Mouse (Mus musculus): ENCODE data around the gene Esrp2. TPM values are rescaled to one million over a fixed set of nuclear protein-coding genes. Genes with fewer than 3 reads are reported as not detected.

Esrp2 gene
- total RNA-seq, 2 experiments from 2014 or later, result 0.26 TPM; not detected in 1

DNA sequence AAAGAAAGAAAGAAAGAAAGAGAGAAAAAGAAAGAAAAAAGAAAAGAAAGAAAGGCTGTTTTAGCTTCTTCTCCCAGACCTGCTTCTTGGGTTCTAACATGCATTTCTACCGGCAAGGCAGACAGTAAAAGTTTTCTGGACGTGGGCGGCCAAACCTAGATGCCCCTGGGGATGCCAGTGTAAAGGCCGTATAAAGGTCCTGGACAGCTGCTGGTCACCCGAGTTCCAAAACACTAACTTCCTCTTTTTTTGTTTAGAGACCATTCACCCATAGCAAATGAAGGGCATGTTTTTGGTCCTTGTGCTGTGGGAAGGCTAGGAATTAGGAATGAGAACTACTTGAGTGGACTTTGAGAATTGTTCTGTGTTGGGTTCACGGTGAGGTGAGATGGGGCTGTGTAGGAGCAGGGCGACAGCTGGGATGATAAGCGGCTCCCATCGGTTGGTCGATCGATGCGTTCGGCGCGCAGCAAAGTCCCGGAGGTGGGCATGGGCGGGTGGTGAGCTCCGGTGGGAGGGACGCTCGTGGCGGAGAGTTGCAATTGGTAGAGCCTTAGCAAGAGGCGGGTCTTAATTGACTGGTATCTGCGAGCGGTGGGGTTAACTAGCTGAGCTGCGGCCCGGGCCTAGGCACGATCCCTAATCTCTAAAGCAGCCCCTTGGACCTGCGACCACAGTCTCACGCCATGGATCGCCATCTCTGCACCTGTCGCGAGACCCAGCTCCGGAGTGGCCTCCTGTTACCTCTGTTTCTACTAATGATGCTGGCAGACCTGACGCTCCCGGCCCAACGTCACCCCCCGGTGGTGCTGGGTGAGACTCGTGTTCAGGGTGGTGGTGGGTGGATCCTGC lies 13.3 kb upstream of the Esrp2 start, which contains the start of gene Pla2g15:
TSS of gene Pla2g15 (plus strand) at position 599 of the 852 bp plus-strand sequence.
- peak; percentile 88 to 89 for DNase-seq

DNA sequence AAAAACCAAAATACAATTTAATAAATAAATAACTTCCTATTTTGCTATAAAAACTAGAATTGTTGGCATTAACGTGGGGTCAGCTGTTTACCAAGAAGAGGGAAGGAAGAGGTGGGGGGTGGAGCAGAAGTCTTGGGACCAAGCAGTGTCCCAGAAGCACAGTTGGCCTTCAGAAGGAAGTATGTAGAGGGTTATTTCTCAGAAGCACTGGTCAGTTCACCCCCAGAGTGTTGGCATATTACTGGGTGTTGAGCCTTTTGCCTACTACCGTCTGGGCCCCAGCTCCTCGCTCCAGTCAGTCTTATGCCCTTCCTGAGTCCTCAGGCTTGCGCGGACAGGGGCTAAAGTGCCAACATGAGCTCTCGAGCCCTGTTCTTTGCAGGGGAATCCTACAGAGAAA lies 12.3 kb upstream of the Esrp2 start:
- intact Hi-C loops (cut with DNase I), result loop anchor here (10.0 kb wide), 1 partner anchor 256 kb away; no protein-coding TSS in a partner anchor
- DNase-seq, result no peak

More for the DNA sequence above, 13.3 kb upstream of the Esrp2 start, which contains the start of gene Pla2g15:
- intact Hi-C loops (cut with DNase I), result loop anchor here (10.0 kb wide), 1 partner anchor 255 kb away; no protein-coding TSS in a partner anchor

DNA sequence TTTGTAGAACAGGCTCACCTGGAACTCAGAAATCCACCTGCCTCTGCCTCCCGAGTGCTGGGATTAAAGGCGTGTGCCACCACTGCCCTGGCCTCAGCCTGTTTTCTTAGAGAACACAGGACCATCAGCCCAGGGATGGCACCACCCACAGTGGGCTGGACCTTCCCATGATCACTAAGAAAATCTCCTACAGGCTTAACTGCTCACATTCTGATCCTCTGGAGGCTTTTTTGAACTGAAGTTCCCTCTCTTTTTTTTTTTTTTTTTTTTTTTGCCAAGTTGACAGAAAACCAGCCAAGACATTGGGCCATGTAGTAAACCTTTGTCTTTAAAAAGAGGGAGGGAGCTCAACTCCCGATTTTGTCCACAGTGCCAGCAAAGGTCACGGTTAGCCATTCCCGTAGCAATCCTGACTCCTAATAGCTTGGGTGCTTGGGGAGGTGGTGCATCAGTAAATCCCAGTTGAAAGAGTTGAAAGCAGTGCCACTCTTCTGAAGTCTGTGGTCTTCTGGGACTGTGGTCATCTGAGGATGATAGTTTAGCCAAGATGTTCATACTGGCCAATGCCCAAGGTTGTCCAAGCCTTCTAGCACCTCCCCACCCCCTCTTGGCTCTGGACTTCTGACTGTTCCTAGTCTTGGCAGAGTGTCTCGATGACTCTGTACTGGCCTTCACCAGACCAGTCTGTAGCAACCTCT lies 11.2 kb upstream of the Esrp2 start:
- intact Hi-C loops (cut with DNase I), result loop anchor here (10.0 kb wide), 1 partner anchor 257 kb away; no protein-coding TSS in a partner anchor
- peak; percentile 49 to 67 for DNase-seq

DNA sequence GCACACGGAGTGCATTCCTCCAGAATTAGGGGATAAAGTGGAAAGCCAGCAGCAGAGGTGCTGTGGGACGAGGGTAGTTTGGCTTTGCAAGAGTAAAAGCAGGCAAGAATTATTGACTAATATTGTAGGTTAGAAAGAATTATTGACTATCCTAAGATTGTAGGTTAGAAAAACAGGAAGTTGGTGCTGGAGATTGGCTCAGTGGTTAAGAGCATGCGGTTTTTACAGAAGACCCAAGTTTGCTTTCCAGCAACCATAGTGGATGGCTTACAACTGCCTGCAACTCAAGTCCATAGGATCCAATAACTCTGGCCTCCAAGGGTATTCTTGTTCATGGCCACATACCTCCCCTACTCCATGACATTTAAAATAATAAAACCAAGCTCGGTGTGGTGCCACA lies 9.2 kb upstream of the Esrp2 start:
- DNase-seq, result no peak
- intact Hi-C loops (cut with DNase I), result loop anchor here (10.0 kb wide), 1 partner anchor 259 kb away; no protein-coding TSS in a partner anchor

DNA sequence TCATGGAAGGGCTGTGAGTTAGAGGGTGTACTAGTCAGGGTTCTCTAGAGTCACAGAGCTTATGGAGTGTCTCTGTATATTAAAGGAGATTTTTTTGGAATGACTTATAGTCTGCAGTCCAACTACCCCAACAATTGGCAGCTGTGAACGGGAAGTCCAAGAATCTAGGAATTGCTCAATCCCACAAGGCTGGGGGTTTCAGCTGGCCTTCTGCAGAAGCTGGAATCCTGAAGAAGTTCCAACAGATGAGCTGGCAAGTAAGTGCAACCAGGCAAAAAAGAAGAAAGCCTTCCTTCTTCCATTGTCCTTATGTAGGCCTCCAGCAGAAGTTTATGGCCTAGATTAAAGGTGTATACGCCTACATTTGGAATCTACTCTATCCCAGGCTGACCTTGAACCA lies 8.6 kb upstream of the Esrp2 start:
- DNase-seq, result no peak
- intact Hi-C loops (cut with DNase I), result loop anchor here (10.0 kb wide), 1 partner anchor 259 kb away; no protein-coding TSS in a partner anchor

DNA sequence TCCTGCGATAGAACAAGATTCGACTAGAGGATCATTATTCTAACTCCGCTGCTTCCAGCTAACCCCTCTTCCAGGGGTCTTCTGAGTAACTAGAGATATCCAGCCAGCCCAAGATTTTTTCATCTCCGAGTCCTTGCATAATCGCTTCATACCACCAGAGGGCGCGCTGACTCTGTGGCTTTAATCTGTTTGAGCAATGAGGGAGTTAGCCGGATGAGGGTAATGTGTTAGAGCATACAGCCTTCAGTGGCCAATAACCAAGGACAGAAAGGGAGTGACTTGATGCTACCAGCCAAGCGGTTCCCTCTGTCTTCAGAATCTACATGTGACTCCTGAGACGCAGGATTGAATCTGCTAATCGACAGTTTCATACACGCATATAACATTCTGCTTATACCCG lies 4.0 kb upstream of the Esrp2 start:
- peak; percentile 74 to 78 for DNase-seq
- intact Hi-C loops (cut with DNase I), result loop anchor here (2.0 to 10.0 kb wide), 2 partner anchors 58 to 264 kb away; no protein-coding TSS in a partner anchor

DNA sequence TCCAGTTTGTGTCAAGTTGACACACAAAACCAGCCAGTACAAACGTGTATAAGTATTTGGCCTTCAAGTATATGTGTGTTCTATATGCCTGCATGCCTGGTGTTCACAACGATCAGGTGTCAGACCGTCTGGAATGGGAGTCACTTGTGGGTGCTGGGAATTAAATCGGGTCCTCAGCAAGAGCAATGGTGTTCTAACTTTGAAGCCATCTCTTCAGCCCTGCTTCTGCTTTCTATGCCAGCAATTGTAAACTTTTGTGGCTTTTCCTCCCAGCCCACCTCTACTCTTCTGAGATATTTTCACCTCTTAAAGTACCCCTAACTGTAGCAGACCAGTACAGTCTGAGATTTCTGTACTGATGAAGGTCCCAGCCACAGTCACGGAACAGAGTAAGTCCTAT lies 3.4 kb upstream of the Esrp2 start:
- intact Hi-C loops (cut with DNase I), result loop anchor here (2.0 to 10.0 kb wide), 2 partner anchors 59 to 265 kb away; no protein-coding TSS in a partner anchor
- DNase-seq, result no peak

DNA sequence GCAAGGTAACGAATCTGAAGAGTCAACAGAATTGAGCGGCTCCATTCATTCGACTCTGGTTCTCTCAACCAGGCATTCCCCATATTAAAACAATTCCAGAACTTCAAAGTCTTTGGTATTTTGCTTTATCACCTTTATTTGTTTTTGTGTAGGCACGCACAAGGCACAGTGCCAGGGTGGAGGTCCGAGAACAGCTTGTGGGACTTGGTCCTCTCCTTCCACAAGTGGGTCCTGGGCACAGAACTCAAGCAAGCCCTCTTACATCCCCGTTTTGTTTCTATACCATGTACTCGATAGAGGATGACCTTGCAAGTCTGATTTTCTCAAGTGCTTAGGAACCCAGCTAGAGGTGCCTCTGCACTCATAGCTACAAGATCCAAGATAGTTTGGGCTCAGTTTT lies 1.8 kb upstream of the Esrp2 start:
- DNase-seq, result no peak
- intact Hi-C loops (cut with DNase I), result no loop called here

DNA sequence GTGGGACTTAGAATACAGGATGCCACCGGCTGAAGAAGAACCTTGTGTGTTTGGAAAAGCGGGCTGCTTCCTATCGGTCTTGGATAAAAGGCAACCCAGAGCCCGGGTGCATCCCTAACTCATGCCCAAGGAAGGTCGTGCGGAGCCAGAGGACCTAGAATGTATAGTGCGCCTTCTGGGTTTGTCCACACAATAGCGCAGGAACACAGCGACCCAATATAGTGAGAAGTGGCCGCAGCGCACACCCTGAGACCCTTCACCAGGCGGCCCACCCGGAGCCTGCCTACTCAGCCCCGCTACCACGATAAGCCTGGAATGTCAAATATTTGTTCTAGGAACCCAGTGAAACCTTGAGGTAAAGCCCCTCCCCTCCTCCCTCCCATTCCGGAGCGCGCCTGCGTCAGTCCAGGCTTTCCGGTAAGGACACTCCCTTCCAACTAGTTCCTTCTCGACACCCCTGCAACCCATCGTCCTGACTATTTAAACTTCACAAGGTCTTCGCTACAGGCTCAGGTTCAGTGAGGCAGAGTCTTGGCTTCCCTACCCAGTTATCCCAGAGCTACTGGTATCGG lies 1.2 kb upstream of the Esrp2 start:
- intact Hi-C loops (cut with DNase I), result no loop called here
- DNase-seq, result peak in 1 of 2 experiments; percentile 45

DNA sequence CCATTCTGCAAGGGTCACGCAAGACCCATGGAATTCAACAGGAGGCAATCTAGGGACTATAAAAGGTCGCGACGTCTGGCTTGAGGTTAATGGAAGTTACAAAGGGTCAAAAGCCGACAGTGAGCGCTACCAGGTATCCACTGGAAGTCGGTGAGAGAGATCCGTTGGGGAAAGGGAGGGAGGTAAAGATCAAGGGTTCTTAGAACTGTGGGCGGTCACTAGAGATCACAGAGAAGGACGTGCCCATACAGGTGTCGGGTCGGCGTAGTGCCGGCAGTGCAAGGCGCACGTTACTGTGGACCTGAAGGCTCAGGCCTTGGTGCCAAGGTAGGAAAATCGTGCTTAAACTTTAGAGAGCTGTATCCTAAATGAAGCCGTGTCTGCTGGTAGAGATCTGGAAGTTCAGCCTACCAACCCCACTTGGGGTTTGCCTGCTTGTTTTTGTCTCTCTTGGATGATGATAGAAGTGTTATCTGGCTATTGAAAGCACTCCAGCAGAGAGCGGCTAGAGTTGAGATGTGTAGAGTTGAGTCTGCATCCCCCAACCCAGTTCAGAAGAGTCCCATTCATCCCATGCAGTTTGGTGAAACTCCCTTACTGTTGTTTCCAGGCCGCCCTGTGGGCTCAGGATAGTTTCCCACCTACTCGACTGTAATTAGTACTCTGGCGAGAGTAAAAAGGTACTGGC lies 588 bp upstream of the Esrp2 start:
- DNase-seq, result no peak
- intact Hi-C loops (cut with DNase I), result no loop called here

DNA sequence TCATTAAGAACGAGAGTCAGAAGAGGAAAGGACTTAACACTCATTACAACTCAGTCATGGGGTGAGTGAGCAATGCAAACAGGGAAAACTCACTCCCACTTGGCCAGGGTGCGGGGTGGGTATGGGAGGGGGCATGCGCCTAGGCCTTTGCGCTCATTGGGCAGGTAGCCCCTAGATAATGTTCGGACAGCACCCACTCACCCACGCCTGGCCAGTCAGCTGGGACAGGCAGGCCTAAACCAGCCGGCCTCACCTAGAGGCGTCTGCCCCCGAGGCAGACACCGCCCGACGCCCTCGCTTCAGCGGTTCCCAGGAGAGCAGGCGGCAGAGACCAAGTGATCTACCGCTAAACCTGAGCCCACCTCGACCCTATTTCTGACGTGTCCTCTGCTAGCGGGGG lies 1.1 kb downstream of the Esrp2 start:
- intact Hi-C loops (cut with DNase I), result no loop called here
- no peak for DNase-seq

DNA sequence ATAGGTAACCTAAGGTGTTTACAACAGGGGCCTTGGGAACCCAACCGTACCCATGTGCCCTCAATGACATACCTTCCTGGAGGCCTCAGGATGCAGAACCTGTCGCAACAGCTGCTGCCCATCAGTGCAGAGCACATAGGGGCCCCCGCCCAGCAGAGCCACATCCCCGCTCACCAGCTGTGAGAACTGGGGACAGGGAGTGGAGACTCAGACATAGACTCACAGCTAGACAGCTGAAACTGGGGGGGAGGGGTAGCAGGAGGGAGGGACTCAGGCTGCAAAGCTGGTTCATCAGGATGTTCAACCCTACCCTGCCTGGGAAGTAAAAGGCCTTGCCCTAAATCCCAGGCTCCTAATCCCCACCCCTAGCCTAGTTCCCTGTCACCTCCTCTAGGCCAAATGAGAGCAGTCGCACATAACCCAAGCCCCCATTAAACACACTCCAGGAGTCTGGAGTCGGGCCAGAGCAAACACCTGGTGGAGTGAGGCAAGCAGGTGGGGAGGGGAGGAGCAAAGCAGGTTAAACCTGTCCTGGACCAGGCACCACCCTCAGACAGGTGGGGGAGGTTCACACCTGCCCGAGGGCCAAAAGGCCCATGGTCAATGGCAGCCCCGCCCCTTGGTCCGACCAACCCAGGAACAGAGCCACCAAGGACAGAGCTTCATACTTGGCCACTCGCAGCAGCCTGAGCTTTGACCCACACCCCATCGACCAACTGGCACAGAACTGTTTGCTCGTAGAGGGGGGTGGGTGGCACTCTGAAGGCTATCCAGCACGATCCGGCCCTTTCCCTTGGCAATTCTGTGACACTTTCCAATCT lies 1.8 kb downstream of the Esrp2 start:
- intact Hi-C loops (cut with DNase I), result no loop called here

DNA sequence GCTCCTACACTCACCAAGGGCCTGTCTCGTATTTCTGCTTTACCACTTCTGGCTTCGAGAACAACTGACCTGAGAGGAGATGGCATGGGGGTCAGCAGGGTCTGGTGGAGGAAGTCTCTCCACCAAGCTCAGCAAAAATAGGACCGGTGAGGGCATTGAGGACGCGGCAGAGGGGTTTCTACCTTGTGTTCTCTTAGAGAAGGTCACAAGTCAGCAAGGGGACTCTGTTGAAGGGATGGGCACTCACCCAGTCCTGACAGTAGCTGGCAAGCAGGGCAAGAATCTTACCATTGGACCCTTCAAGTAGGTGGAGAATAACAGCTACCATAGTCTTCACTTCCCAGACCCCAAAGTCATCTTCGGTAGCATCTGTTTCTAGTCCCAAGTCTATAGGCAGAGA lies 2.8 kb downstream of the Esrp2 start:
- intact Hi-C loops (cut with DNase I), result no loop called here
- no peak for DNase-seq

More for the DNA sequence above, 1.8 kb downstream of the Esrp2 start:
- no peak for DNase-seq

DNA sequence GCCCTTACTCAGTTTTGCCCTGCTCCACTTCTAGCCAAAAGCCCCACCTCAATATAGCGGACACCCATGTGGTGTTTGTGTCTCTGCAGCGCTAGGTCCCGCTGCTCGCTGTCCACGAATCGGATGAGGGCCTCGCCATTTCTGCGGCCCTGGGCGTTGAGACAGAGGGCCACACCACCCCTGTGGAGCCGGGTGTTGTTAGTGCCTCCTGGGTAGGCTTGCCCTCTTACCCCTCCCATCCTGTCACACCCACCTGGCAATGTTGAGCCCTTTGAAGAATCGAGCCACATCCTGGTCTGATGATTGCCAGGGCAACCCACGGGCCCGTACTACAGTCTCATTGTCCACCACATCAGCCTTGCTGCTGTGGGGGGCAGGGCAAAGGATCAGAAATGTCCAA lies 3.2 kb downstream of the Esrp2 start:
- DNase-seq, result no peak
- intact Hi-C loops (cut with DNase I), result no loop called here

DNA sequence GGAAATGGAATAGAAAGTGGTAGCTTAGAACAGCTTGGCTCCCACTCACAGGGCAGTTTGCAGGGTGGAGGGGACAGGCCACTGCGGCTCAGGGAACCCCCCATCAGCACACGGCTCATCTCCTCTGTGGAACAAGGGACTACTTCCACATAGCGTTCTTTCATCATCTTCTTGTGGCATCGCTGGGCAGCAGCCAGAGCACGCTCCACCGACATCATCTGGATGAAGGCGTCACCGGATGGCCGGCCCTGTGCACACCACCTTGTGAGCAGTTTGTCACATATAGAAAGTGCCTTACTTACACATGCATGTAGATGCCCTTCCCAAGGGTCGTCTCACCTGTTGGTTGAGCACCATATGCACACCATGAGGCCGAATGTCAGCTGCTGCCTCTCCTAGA lies 4.4 kb downstream of the Esrp2 start:
- no peak for DNase-seq
- intact Hi-C loops (cut with DNase I), result no loop called here

DNA sequence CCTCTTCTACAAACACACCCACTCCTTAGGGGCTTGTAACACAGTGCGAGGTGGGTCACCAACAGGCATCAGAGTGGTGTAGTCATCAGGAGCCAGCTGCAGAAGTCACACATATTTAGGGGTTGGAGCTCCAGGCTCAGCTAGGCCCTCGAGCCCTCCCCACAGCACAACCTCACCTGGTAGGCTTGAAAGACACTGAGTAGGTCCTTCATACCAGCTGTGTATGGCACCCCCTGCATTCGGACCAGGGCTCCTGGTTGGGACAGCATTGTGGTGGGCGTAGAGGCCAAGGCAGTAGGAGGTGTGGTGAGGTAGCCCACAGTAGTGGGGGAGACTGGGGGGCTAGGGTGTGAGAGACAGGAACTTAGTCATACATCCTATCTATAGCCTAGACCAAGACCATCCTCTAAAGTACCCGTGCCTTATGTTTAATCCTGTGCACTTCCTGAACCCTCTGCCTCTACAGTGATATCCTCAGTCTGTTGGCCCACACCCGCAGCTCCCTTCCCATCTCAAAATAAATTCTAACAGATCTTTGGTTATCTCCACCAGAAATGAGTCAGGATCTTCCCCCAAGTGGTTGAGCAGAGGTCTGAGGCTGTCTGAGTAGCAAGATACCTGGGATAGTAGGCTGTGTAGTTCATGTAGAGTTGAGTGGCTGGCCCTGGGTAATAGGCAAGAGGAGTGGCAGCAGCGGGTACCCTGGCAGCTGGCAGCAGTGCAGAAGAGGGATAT lies 5.1 kb downstream of the Esrp2 start:
- DNase-seq, result no peak
- intact Hi-C loops (cut with DNase I), result no loop called here

DNA sequence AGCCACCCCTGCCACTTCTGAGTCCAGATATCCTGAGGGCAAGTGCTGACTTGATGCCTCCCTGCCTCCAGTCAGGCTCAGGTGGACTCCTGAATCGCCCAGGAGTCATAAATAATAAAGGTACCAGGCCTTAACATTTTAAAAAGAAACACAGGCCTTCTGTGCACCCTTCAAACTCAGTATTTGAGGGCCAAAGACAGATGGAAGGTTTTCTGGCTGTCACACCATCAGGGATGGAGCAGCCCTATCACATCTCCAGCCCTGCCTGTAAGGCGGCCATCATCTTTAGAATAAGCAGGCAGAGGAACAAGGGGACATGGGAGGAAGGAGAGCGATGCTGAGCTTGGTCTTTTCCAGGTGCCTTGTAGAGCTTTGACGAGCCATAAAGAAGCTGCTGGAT lies 5.8 kb downstream of the Esrp2 start:
- no peak for DNase-seq
- intact Hi-C loops (cut with DNase I), result no loop called here

DNA sequence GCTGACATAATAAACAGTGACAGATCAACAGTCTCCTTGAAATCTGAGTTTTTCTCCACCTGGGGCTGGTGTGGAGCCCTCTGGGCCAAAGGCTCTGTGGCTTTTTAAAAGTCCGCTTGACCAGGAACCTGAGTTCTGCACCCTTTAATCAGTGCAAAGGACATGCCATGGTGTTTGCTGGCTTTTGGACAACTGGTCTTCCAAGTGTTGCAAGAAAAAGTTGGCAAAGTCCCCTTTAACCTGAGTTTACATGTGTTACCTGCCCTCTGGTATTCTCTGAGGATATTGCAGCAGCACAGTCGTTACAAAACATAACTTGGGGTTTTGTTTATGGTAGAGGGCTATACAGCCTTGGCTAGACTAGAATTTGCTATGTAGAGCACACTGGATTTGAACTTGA lies 6.3 kb downstream of the Esrp2 start:
- no peak for DNase-seq
- intact Hi-C loops (cut with DNase I), result no loop called here

DNA sequence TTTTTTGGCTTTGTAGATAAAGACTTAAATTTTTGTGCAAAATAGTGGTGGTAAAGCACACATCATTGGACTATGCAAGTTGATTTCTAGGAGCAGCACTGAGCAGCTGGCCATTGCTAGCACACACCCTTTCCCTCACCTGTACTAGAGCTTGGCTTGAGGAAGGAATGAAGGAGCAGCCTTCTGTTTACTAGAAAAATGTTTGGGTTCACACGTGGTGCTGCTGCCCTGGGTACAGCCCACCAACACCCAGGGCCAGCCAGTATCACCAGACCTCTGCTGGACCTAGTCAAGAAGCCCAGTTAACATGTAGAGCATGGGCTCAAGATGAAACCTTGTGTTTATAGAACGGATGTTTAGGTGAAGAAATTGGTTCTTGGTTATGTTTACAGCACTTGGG lies 6.8 kb downstream of the Esrp2 start:
- DNase-seq, result no peak
- intact Hi-C loops (cut with DNase I), result no loop called here

Data from gastrocnemius, postnatal 36 days (tissue).